Mouse (Mus musculus) bone marrow macrophage, adult 2 months (primary cell): ENCODE measurements around the gene Slc38a11.

Experiments used
- CTCF ChIP-seq: IDR thresholded peaks from 2 replicates; pipeline ENCODE4 v1.5.1; 2012; ENCODE audit warnings: low read depth, mild to moderate bottlenecking, low read length, moderate library complexity
- POLR2A ChIP-seq: IDR thresholded peaks from 2 replicates; pipeline ENCODE4 v1.6.1; 2012; ENCODE audit warnings: mild to moderate bottlenecking, low read depth, low read length, borderline replicate concordance

DNA sequence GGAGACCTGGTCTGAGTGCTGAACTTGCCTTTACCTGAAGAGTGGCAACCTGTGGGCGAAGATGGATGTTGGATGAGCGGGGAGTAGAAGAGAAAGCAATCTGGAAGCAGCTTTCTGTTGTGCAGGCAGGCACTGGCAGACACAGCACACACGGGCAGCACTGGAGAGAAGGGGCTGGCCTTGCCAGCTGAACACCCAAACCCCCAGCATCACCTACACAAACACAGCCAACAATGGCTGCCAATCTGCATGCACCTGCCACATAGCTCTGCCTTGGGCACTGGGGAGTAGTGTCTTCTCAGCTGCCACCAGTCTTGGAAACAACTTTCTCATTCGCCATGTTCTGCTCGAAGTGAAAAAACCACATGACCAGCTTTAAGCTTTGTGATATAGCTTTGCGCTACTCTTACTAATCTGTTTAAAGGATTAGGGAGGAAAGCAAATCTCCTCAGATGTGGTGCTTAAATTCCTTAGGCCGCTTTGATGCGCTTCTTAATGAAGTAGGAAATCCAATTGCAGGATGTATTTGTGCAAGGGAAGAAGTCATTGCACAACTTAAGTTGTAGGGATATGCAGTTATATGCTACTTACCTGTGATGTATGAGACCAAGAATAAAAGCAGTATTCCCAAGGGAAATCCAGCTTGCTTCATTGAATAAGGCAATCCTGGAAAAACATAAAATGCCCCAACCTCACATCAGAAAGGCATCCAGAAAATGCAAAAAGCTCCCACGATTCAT, 2.9 kb downstream of the Slc38a11 start:
- no peak for TF ChIP-seq POLR2A
- TF ChIP-seq CTCF = no peak
